Mouse (Mus musculus) neural tube, embryonic 13.5 days (tissue): ENCODE results near the gene Rnf31. TPM values are rescaled to one million over a fixed set of nuclear protein-coding genes. Genes with fewer than 3 reads are reported as not detected.
A peak's percentile ranks its signal among the peaks of the same experiment; 100 is the strongest.

Experiments used
- ATAC-seq: fragments of 200-750 bp; cut with Nextera tagmentation; 2 replicates; pipeline ENCODE4 v1.8.0; 2017; ENCODE audit warnings: low read depth, mild to moderate bottlenecking, moderate TSS enrichment, moderate library complexity
- H3K27ac ChIP-seq: fragments of 300-500 bp; sonication (generic); replicated peaks from 2 replicates; pipeline ENCODE4 v1.5.1; 2015; ENCODE audit warnings: moderate library complexity, mild to moderate bottlenecking, inconsistent platforms
- H3K27me3 ChIP-seq: fragments of 300-500 bp; sonication (generic); 2 replicates; pipeline ENCODE4 v1.6.1; 2015; ENCODE audit warnings: mild to moderate bottlenecking, inconsistent platforms
- H3K36me3 ChIP-seq: fragments of 300-500 bp; sonication (generic); 2 replicates; pipeline ENCODE4 v1.6.1; 2015; ENCODE audit warnings: mild to moderate bottlenecking, inconsistent platforms
- H3K4me1 ChIP-seq: fragments of 300-500 bp; sonication (generic); replicated peaks from 2 replicates; pipeline ENCODE4 v1.6.1; 2015; ENCODE audit warnings: inconsistent platforms
- H3K4me2 ChIP-seq: fragments of 300-500 bp; sonication (generic); 2 replicates; pipeline ENCODE4 v1.6.1; 2015; ENCODE audit warnings: inconsistent platforms, mild to moderate bottlenecking, moderate library complexity
- H3K4me3 ChIP-seq: fragments of 300-500 bp; sonication (generic); 2 replicates; pipeline ENCODE4 v1.5.1; 2015; ENCODE audit warnings: mild to moderate bottlenecking, inconsistent platforms
- H3K9ac ChIP-seq: fragments of 300-500 bp; sonication (generic); 2 replicates; pipeline ENCODE4 v1.6.1; 2015; ENCODE audit warnings: moderate library complexity, mild to moderate bottlenecking, inconsistent platforms
- H3K9me3 ChIP-seq: fragments of 300-500 bp; sonication (generic); 2 replicates; pipeline ENCODE4 v1.6.1; 2016; ENCODE audit warnings: inconsistent platforms
- WGBS: fragments of 180-500 bp; shearing (Covaris S2); methylation state at CpG from one replicate; pipeline ENCODE4 v1.1.7; 2015; 5-methylcytosine and 5-hydroxymethylcytosine counted together
- polyA plus RNA-seq: library from polyadenylated mRNA; unstranded; fragments of >200 nt; fragmentation: Nextera tagmentation; extraction: Ambion mirVana; gene quantifications from 2 replicates; pipeline ENCODE4 v1.2.1, GENCODE M21; 2015

Gene Rnf31
- polyA plus RNA-seq, 1 experiment from 2014 or later = 21.7 TPM

GRCm38 (mm10) chr14:55590748-55591330 lies 669 bp upstream of the Rnf31 start, which contains the start of gene Psme2:
Psme2 (minus strand) TSS chr14:55591113.
- Histone ChIP-seq H3K4me1 (peaks cover 37% of the 10 kb centered on the region), H3K9ac (peak within 1 kb of the TSS; percentile 91)
- 1% methylated on average over 22 of the region's 22 CpGs for WGBS

GRCm38 (mm10) chr14:55592226-55592625 lies 718 bp downstream of the Rnf31 start:
- Histone ChIP-seq H3K9ac (peak overlapping the region; percentile 91), H3K27me3 (no peaks in the 10 kb centered on the region), H3K27ac (peak overlapping the region; percentile 96), H3K9me3 (no peaks in the 10 kb centered on the region), H3K36me3 (peaks cover 49% of the 10 kb centered on the region), H3K4me2 (peak overlapping the region; percentile 93), H3K4me3 (peak overlapping the region; percentile 72), H3K4me1 (peaks cover 37% of the 10 kb centered on the region)
- WGBS = 4% methylated on average over 16 of the region's 16 CpGs
- ATAC-seq = no peak

More at GRCm38 (mm10) chr14:55590748-55591330, 669 bp upstream of the Rnf31 start, which contains the start of gene Psme2:
- Histone ChIP-seq H3K27ac (peak within 1 kb of the TSS; percentile 96), H3K4me3 (peak within 1 kb of the TSS; percentile 72), H3K36me3 (peaks cover 38% of the 10 kb centered on the region), H3K4me2 (peak within 1 kb of the TSS; percentile 93), H3K27me3 (no peaks in the 10 kb centered on the region), H3K9me3 (no peaks in the 10 kb centered on the region)
- peak; percentile 97 for ATAC-seq

- no peak overlapping the region for H3K9ac ChIP-seq
- peaks cover 21% of the 10 kb centered on the region for H3K4me1 ChIP-seq
- no peaks in the 10 kb centered on the region for H3K9me3 ChIP-seq
- 77% methylated on average over 13 of the region's 13 CpGs for WGBS
- no peak for ATAC-seq
- H3K27me3 ChIP-seq = no peaks in the 10 kb centered on the region
- no peak overlapping the region for H3K4me2 ChIP-seq
- no peak overlapping the region for H3K27ac ChIP-seq
- no peak overlapping the region for H3K4me3 ChIP-seq
- peaks cover 71% of the 10 kb centered on the region for H3K36me3 ChIP-seq
These were observed 4.7 kb downstream of the Rnf31 start for GRCm38 (mm10) chr14:55596036-55596690.

- Histone ChIP-seq H3K27ac (no peak overlapping the region), H3K4me2 (no peak overlapping the region), H3K4me3 (no peak overlapping the region), H3K36me3 (peaks cover 96% of the 10 kb centered on the region), H3K9ac (no peak overlapping the region), H3K4me1 (peaks cover 7% of the 10 kb centered on the region), H3K9me3 (no peaks in the 10 kb centered on the region), H3K27me3 (no peaks in the 10 kb centered on the region)
- 95% methylated on average over 21 of the region's 21 CpGs for WGBS
- ATAC-seq = no peak
These were observed 7.2 kb downstream of the Rnf31 start for GRCm38 (mm10) chr14:55598521-55599390.

GRCm38 (mm10) chr14:55603271-55603632 lies 11.7 kb downstream of the Rnf31 start, which contains the start of gene Irf9:
Irf9 (plus strand) TSS chr14:55603571.
- H3K4me1 ChIP-seq = peaks cover 12% of the 10 kb centered on the region
- H3K27me3 ChIP-seq = no peaks in the 10 kb centered on the region
- 0 out of 2 replicates have a peak within 1 kb of the TSS, but pooled peaks have one; percentile 18 for H3K9ac ChIP-seq
- H3K4me2 ChIP-seq = peak within 1 kb of the TSS; percentile 50
- peak within 1 kb of the TSS; percentile 30 for H3K4me3 ChIP-seq
- H3K9me3 ChIP-seq = no peaks in the 10 kb centered on the region
- WGBS = 89% methylated on average over 7 of the region's 7 CpGs
- H3K36me3 ChIP-seq = peaks cover 93% of the 10 kb centered on the region
- peak within 1 kb of the TSS; percentile 55; the same call in 1 of the 2 replicates for H3K27ac ChIP-seq
- ATAC-seq = 0 out of 2 replicates have a peak, but pooled peaks have one; percentile 16

GRCm38 (mm10) chr14:55603633-55604576 lies 12.4 kb downstream of the Rnf31 start:
- H3K4me2 ChIP-seq = peak overlapping the region; percentile 50
- WGBS = 23% methylated on average over 19 of the region's 19 CpGs
- H3K27ac ChIP-seq = peak overlapping the region; percentile 55; the same call in 1 of the 2 replicates
- no peaks in the 10 kb centered on the region for H3K27me3 ChIP-seq
- peak overlapping the region; percentile 30 for H3K4me3 ChIP-seq
- H3K4me1 ChIP-seq = peaks cover 12% of the 10 kb centered on the region
- H3K9me3 ChIP-seq = no peaks in the 10 kb centered on the region
- H3K36me3 ChIP-seq = peaks cover 93% of the 10 kb centered on the region
- 0 out of 2 replicates have a peak overlapping the region, but pooled peaks have one; percentile 18 for H3K9ac ChIP-seq
- peak; percentile 85 for ATAC-seq

- no peak overlapping the region for H3K9ac ChIP-seq
- no peak for ATAC-seq
- H3K4me1 ChIP-seq = peaks cover 12% of the 10 kb centered on the region
- WGBS = 82% methylated on average over 11 of the region's 11 CpGs
- H3K36me3 ChIP-seq = peaks cover 93% of the 10 kb centered on the region
- H3K4me3 ChIP-seq = no peak overlapping the region
- H3K4me2 ChIP-seq = no peak overlapping the region
- no peak overlapping the region for H3K27ac ChIP-seq
- H3K9me3 ChIP-seq = no peaks in the 10 kb centered on the region
- no peaks in the 10 kb centered on the region for H3K27me3 ChIP-seq
These were observed 13.3 kb downstream of the Rnf31 start for GRCm38 (mm10) chr14:55604823-55605222.

GRCm38 (mm10) chr14:55605743-55606459 lies 14.4 kb downstream of the Rnf31 start:
- 93% methylated on average over 16 of the region's 16 CpGs for WGBS
- peaks cover 12% of the 10 kb centered on the region for H3K4me1 ChIP-seq
- H3K27ac ChIP-seq = no peak overlapping the region
- no peaks in the 10 kb centered on the region for H3K27me3 ChIP-seq
- ATAC-seq = no peak
- no peak overlapping the region for H3K4me2 ChIP-seq
- no peaks in the 10 kb centered on the region for H3K9me3 ChIP-seq
- H3K36me3 ChIP-seq = peaks cover 89% of the 10 kb centered on the region
- no peak overlapping the region for H3K9ac ChIP-seq
- no peak overlapping the region for H3K4me3 ChIP-seq

- Histone ChIP-seq H3K27ac (no peak overlapping the region), H3K27me3 (no peaks in the 10 kb centered on the region), H3K9ac (no peak overlapping the region), H3K9me3 (no peaks in the 10 kb centered on the region), H3K4me1 (peaks cover 11% of the 10 kb centered on the region), H3K4me2 (no peak overlapping the region), H3K36me3 (peaks cover 67% of the 10 kb centered on the region), H3K4me3 (no peak overlapping the region)
- WGBS = 96% methylated on average over 6 of the region's 6 CpGs
- no peak for ATAC-seq
These were observed 16.8 kb downstream of the Rnf31 start for GRCm38 (mm10) chr14:55608339-55608738.

- Histone ChIP-seq H3K36me3 (peaks cover 24% of the 10 kb centered on the region), H3K27ac (no peak overlapping the region), H3K4me2 (no peak overlapping the region), H3K9me3 (no peaks in the 10 kb centered on the region), H3K27me3 (no peaks in the 10 kb centered on the region), H3K4me1 (0 out of 2 replicates have a peak, but pooled peaks cover 4% of the 10 kb centered on the region), H3K4me3 (no peak overlapping the region), H3K9ac (no peak overlapping the region)
- no peak for ATAC-seq
- WGBS = 80% methylated on average over 6 of the region's 6 CpGs
These were observed 21.8 kb downstream of the Rnf31 start for GRCm38 (mm10) chr14:55613346-55613745.
